Mouse (Mus musculus) forebrain, embryonic 16.5 days (tissue): ENCODE data around the gene Frs2. TPM values are rescaled to one million over a fixed set of nuclear protein-coding genes. Genes with fewer than 3 reads are reported as not detected.

ENCODE experiments used
- ATAC-seq: fragments of 200-750 bp; cut with Nextera tagmentation; 2 replicates; pipeline ENCODE4 v1.8.0; 2017; ENCODE audit warnings: mild to moderate bottlenecking, moderate library complexity
- H3K27ac ChIP-seq: fragments of 300-500 bp; sonication (generic); 2 replicates; pipeline ENCODE4 v1.5.1; 2014; ENCODE audit warnings: low read length, control low read depth
- H3K27me3 ChIP-seq: fragments of 300-500 bp; sonication (generic); replicated peaks from 2 replicates; pipeline ENCODE4 v1.6.1; 2014; ENCODE audit warnings: low read length; ENCODE audit not compliant: control insufficient read depth, insufficient read depth
- H3K36me3 ChIP-seq: fragments of 300-500 bp; sonication (generic); 2 replicates; pipeline ENCODE4 v1.6.1; 2014; ENCODE audit not compliant: control insufficient read depth, insufficient read depth
- H3K4me1 ChIP-seq: fragments of 300-500 bp; sonication (generic); replicated peaks from 2 replicates; pipeline ENCODE4 v1.6.1; 2014; ENCODE audit warnings: low read length; ENCODE audit not compliant: control insufficient read depth, insufficient read depth
- H3K4me2 ChIP-seq: fragments of 300-500 bp; sonication (generic); 2 replicates; pipeline ENCODE4 v1.6.1; 2014; ENCODE audit warnings: mild to moderate bottlenecking, low read length, control low read depth
- H3K4me3 ChIP-seq: fragments of 300-500 bp; sonication (generic); replicated peaks from 2 replicates; pipeline ENCODE4 v1.5.1; 2014; ENCODE audit warnings: mild to moderate bottlenecking, low read length, control low read depth
- H3K9ac ChIP-seq: fragments of 300-500 bp; sonication (generic); replicated peaks from 2 replicates; pipeline ENCODE4 v1.6.1; 2014; ENCODE audit warnings: low read depth, low read length, control low read depth
- H3K9me3 ChIP-seq: fragments of 300-500 bp; sonication (generic); 2 replicates; pipeline ENCODE4 v1.6.1; 2016; ENCODE audit warnings: low read length; ENCODE audit not compliant: control insufficient read depth
- WGBS: fragments of 180-500 bp; shearing (Covaris S2); extraction: QIAGEN DNeasy Blood & Tissue Kit; methylation state at CpG from one replicate; pipeline ENCODE4 v1.1.7; 2014; 5-methylcytosine and 5-hydroxymethylcytosine counted together
- polyA plus RNA-seq: library from polyadenylated mRNA; unstranded; fragments of >200 nt; fragmentation: Nextera tagmentation; extraction: Ambion mirVana; gene quantifications from 2 replicates; pipeline ENCODE4 v1.2.1, GENCODE M21; 2015

Frs2 gene
- polyA plus RNA-seq, 1 experiment from 2014 or later, result 20.7 TPM

DNA sequence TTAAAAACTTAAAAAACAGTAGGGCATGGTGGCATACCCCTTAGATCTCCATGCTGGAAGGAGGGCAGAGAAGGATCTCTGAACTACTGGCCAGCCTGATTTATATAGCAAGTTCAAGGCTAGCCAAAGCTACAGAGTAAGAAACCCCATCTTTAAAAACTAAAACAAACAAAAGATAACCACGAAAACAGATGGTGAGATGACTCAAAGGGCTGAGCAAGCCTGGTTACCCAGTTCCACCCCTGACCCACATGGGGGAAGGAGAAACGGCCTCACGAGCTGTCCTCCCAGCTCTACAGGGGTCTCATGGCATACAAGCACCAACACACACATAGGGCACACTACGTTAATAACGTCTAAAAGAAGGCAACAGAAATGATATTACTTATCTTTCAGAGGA lies 48.2 kb downstream of the Frs2 start:
- no peak overlapping the region for H3K4me2 ChIP-seq
- H3K9me3 ChIP-seq, result no peaks in the 10 kb centered on the region
- H3K27me3 ChIP-seq, result no peaks in the 10 kb centered on the region
- H3K9ac ChIP-seq, result no peak overlapping the region
- no peaks in the 10 kb centered on the region for H3K4me1 ChIP-seq
- 92% methylated on average over 5 of the region's 5 CpGs for WGBS
- ATAC-seq, result no peak
- H3K27ac ChIP-seq, result no peak overlapping the region
- H3K4me3 ChIP-seq, result no peak overlapping the region
- no peaks in the 10 kb centered on the region for H3K36me3 ChIP-seq

GRCm38 (mm10) chr10:117097116-117097698 lies 51.1 kb downstream of the Frs2 start:
- 84% methylated on average over 2 of the region's 2 CpGs for WGBS
- no peak overlapping the region for H3K27ac ChIP-seq
- ATAC-seq, result no peak
- H3K27me3 ChIP-seq, result no peaks in the 10 kb centered on the region
- no peak overlapping the region for H3K4me3 ChIP-seq
- no peak overlapping the region for H3K9ac ChIP-seq
- no peaks in the 10 kb centered on the region for H3K9me3 ChIP-seq
- H3K4me1 ChIP-seq, result peaks cover 8% of the 10 kb centered on the region; the same call in 1 of the 2 replicates
- H3K36me3 ChIP-seq, result no peaks in the 10 kb centered on the region
- no peak overlapping the region for H3K4me2 ChIP-seq

DNA sequence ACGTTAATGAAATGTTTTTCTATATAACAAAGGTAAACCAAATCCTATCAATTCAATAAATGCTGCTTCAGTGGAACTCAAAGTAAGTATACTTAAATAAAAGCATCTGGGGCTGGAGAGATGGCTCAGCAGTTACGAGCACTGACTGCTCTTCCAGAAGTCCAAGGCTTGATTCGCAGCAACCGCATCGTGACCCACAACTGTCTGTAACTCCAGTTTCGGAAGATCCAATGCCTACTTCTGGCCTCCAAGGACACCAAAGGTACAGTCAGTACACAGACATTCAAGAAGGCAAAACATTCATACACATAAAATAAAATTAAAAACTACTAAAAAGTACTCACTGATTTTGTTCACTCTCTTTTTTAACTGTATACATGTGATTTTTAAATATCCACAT lies 52.2 kb downstream of the Frs2 start:
- Histone ChIP-seq H3K9me3 (no peaks in the 10 kb centered on the region), H3K4me2 (no peak overlapping the region), H3K27ac (no peak overlapping the region), H3K36me3 (no peaks in the 10 kb centered on the region), H3K27me3 (no peaks in the 10 kb centered on the region), H3K9ac (no peak overlapping the region), H3K4me1 (peaks cover 8% of the 10 kb centered on the region; the same call in 1 of the 2 replicates), H3K4me3 (no peak overlapping the region)
- no peak for ATAC-seq
- 88% methylated on average over 6 of the region's 6 CpGs for WGBS

GRCm38 (mm10) chr10:117094504-117095329 lies 53.6 kb downstream of the Frs2 start:
- WGBS, result 56% methylated on average over 15 of the region's 15 CpGs
- peak; percentile 89 for ATAC-seq
- Histone ChIP-seq H3K4me1 (peaks cover 8% of the 10 kb centered on the region; the same call in 1 of the 2 replicates), H3K27ac (peak overlapping the region; percentile 4; the same call in 1 of the 2 replicates), H3K4me3 (no peak overlapping the region), H3K9ac (no peak overlapping the region), H3K9me3 (no peaks in the 10 kb centered on the region), H3K4me2 (no peak overlapping the region), H3K27me3 (no peaks in the 10 kb centered on the region), H3K36me3 (no peaks in the 10 kb centered on the region)

DNA sequence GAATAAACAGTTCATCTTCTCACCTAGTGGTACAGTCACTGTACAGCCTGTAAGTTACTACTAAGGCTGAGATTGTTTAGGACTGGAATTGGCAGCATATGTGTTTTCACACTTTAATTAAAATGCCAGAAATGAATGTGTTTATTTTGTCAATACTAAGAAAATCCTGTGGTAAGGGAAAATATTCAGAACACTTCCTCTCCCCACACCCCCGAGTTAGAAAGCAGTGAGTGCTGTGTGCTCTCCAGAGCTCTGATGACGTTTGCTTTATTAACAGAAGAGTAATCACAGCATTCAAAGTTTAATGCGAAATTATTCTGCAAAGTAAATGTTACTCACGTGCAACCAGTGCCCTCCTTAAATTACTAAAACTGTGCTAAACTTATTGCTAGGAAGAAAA lies 58.7 kb downstream of the Frs2 start:
- Histone ChIP-seq H3K4me3 (no peak overlapping the region), H3K9ac (no peak overlapping the region), H3K9me3 (no peaks in the 10 kb centered on the region), H3K27me3 (no peaks in the 10 kb centered on the region), H3K36me3 (no peaks in the 10 kb centered on the region), H3K4me2 (no peak overlapping the region), H3K27ac (no peak overlapping the region), H3K4me1 (peaks cover 3% of the 10 kb centered on the region; the same call in 1 of the 2 replicates)
- WGBS, result 74% methylated on average over 4 of the region's 4 CpGs
- ATAC-seq, result no peak

- H3K36me3 ChIP-seq, result peaks cover 2% of the 10 kb centered on the region; the same call in 1 of the 2 replicates
These were observed 66.4 kb downstream of the Frs2 start for GRCm38 (mm10) chr10:117081914-117082359.

GRCm38 (mm10) chr10:117081326-117081725 lies 67.0 kb downstream of the Frs2 start:
- Histone ChIP-seq H3K4me3 (no peak overlapping the region), H3K4me2 (no peak overlapping the region), H3K27ac (no peak overlapping the region), H3K27me3 (no peaks in the 10 kb centered on the region), H3K36me3 (peaks cover 5% of the 10 kb centered on the region), H3K9ac (no peak overlapping the region), H3K4me1 (no peaks in the 10 kb centered on the region), H3K9me3 (no peaks in the 10 kb centered on the region)
- no peak for ATAC-seq
- WGBS, result 83% methylated on average over 4 of the region's 4 CpGs

More at GRCm38 (mm10) chr10:117081914-117082359, 66.4 kb downstream of the Frs2 start:
- WGBS, result 83% methylated on average over 2 of the region's 2 CpGs
- Histone ChIP-seq H3K27ac (no peak overlapping the region), H3K27me3 (no peaks in the 10 kb centered on the region), H3K9ac (no peak overlapping the region), H3K4me3 (no peak overlapping the region), H3K4me2 (no peak overlapping the region), H3K9me3 (no peaks in the 10 kb centered on the region), H3K4me1 (no peaks in the 10 kb centered on the region)
- ATAC-seq, result no peak

DNA sequence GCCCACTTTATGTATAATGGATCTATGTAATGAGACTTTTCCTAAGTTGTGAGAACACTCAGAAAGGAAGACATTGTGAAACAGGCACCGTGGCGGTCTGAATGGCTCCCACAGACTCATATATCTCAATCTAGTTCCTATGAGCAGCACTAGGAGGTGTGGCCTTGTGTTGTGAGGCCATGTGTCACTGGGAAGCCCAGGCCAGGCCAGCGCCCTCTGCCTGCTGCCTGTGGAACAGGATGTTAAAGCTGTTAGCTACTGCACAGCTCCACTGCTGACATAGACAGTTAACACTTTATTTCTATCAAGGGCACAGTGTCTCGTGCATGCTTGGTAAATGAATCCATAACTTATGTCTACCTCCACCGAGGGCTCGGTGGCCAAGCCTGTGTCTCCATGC lies 70.0 kb downstream of the Frs2 start:
- Histone ChIP-seq H3K36me3 (peaks cover 19% of the 10 kb centered on the region), H3K4me2 (no peak overlapping the region), H3K9ac (no peak overlapping the region), H3K27me3 (no peaks in the 10 kb centered on the region), H3K4me3 (no peak overlapping the region), H3K9me3 (no peaks in the 10 kb centered on the region), H3K27ac (no peak overlapping the region), H3K4me1 (no peaks in the 10 kb centered on the region)
- no peak for ATAC-seq
- WGBS, result 75% methylated on average over 6 of the region's 6 CpGs

- no peak for ATAC-seq
- 87% methylated on average over 7 of the region's 7 CpGs for WGBS
- Histone ChIP-seq H3K4me1 (no peaks in the 10 kb centered on the region), H3K9ac (no peak overlapping the region), H3K9me3 (no peaks in the 10 kb centered on the region), H3K27me3 (no peaks in the 10 kb centered on the region), H3K27ac (no peak overlapping the region), H3K4me3 (no peak overlapping the region), H3K4me2 (no peak overlapping the region), H3K36me3 (peaks cover 21% of the 10 kb centered on the region)
These were observed 75.2 kb downstream of the Frs2 start for GRCm38 (mm10) chr10:117073176-117073575.
